Mouse (Mus musculus) heart, embryonic 12.5 days (tissue): Measurements from ENCODE around the gene Gale. TPM values are rescaled to one million over a fixed set of nuclear protein-coding genes. Genes with fewer than 3 reads are reported as not detected.
A peak's percentile ranks its signal among the peaks of the same experiment; 100 is the strongest.

Source experiments
- ATAC-seq: fragments of 200-750 bp; cut with Nextera tagmentation; 2 replicates; pipeline ENCODE4 v1.8.0; 2017; ENCODE audit warnings: moderate TSS enrichment, moderate library complexity; ENCODE audit not compliant: insufficient number of reproducible peaks, low FRiP score
- H3K27ac ChIP-seq: fragments of 300-500 bp; sonication (generic); 2 replicates; pipeline ENCODE4 v1.5.1; 2016; ENCODE audit warnings: mild to moderate bottlenecking, moderate library complexity; ENCODE audit not compliant: poor library complexity, severe bottlenecking
- H3K27me3 ChIP-seq: fragments of 300-500 bp; sonication (generic); replicated peaks from 2 replicates; pipeline ENCODE4 v1.6.1; 2016; ENCODE audit warnings: mild to moderate bottlenecking, moderate library complexity
- H3K36me3 ChIP-seq: fragments of 300-500 bp; sonication (generic); 2 replicates; pipeline ENCODE4 v1.6.1; 2016; ENCODE audit warnings: mild to moderate bottlenecking, moderate library complexity
- H3K4me1 ChIP-seq: fragments of 300-500 bp; sonication (generic); replicated peaks from 2 replicates; pipeline ENCODE4 v1.6.1; 2016; ENCODE audit warnings: mild to moderate bottlenecking
- H3K4me2 ChIP-seq: fragments of 300-500 bp; sonication (generic); 2 replicates; pipeline ENCODE4 v1.6.1; 2016; ENCODE audit warnings: mild to moderate bottlenecking, moderate library complexity
- H3K4me3 ChIP-seq: fragments of 300-500 bp; sonication (generic); 2 replicates; pipeline ENCODE4 v1.5.1; 2016; ENCODE audit warnings: mild to moderate bottlenecking
- H3K9ac ChIP-seq: fragments of 300-500 bp; sonication (generic); 2 replicates; pipeline ENCODE4 v1.6.1; 2016; ENCODE audit warnings: mild to moderate bottlenecking, moderate library complexity
- H3K9me3 ChIP-seq: fragments of 300-500 bp; sonication (generic); replicated peaks from 2 replicates; pipeline ENCODE4 v1.6.1; 2016; ENCODE audit warnings: mild to moderate bottlenecking, moderate library complexity
- WGBS: fragments of 180-500 bp; shearing (Covaris S2); methylation state at CpG from one replicate; pipeline ENCODE4 v1.1.7; 2016; 5-methylcytosine and 5-hydroxymethylcytosine counted together
- polyA plus RNA-seq: library from polyadenylated mRNA; unstranded; fragments of >200 nt; fragmentation: Nextera tagmentation; extraction: Ambion mirVana; gene quantifications from 2 replicates; pipeline ENCODE4 v1.2.1, GENCODE M21; 2016

Gene Gale
- polyA plus RNA-seq, 1 experiment from 2014 or later: 28.8 TPM

- Histone ChIP-seq H3K9me3 (peaks cover 10% of the 10 kb centered on the region; the same call in 1 of the 2 replicates), H3K27me3 (no peaks in the 10 kb centered on the region), H3K4me3 (no peak overlapping the region), H3K4me2 (no peak overlapping the region), H3K36me3 (peaks cover 77% of the 10 kb centered on the region), H3K27ac (no peak overlapping the region), H3K9ac (no peak overlapping the region), H3K4me1 (no peaks in the 10 kb centered on the region)
- 78% methylated on average over 9 of the region's 9 CpGs for WGBS
- no peak for ATAC-seq
Measured at GRCm38 (mm10) chr4:135955886-135956285, 7.6 kb upstream of the Gale start.

GRCm38 (mm10) chr4:135958354-135958753 is 5.2 kb upstream of the Gale start:
- no peak overlapping the region for H3K27ac ChIP-seq
- no peaks in the 10 kb centered on the region for H3K27me3 ChIP-seq
- no peak for ATAC-seq
- peaks cover 64% of the 10 kb centered on the region for H3K36me3 ChIP-seq
- H3K4me3 ChIP-seq: no peak overlapping the region
- H3K9me3 ChIP-seq: no peaks in the 10 kb centered on the region
- H3K4me2 ChIP-seq: no peak overlapping the region
- H3K4me1 ChIP-seq: peaks cover 3% of the 10 kb centered on the region; the same call in 1 of the 2 replicates
- no peak overlapping the region for H3K9ac ChIP-seq
- WGBS: 65% methylated on average over 8 of the region's 8 CpGs

- no peaks in the 10 kb centered on the region for H3K27me3 ChIP-seq
- no peak overlapping the region for H3K9ac ChIP-seq
- no peaks in the 10 kb centered on the region for H3K9me3 ChIP-seq
- H3K27ac ChIP-seq: no peak overlapping the region
- peaks cover 50% of the 10 kb centered on the region for H3K36me3 ChIP-seq
- peaks cover 17% of the 10 kb centered on the region for H3K4me1 ChIP-seq
- no peak for ATAC-seq
- no peak overlapping the region for H3K4me3 ChIP-seq
- 24% methylated on average over 5 of the region's 5 CpGs for WGBS
- no peak overlapping the region for H3K4me2 ChIP-seq
Measured at GRCm38 (mm10) chr4:135960717-135961116, 2.8 kb upstream of the Gale start.

GRCm38 (mm10) chr4:135961709-135962108 is 1.8 kb upstream of the Gale start:
- Histone ChIP-seq H3K4me2 (no peak overlapping the region), H3K9ac (no peak overlapping the region), H3K4me1 (peaks cover 17% of the 10 kb centered on the region), H3K36me3 (peaks cover 50% of the 10 kb centered on the region), H3K27ac (no peak overlapping the region), H3K27me3 (no peaks in the 10 kb centered on the region), H3K9me3 (no peaks in the 10 kb centered on the region), H3K4me3 (no peak overlapping the region)
- ATAC-seq: no peak
- WGBS: 87% methylated on average over 5 of the region's 5 CpGs

- Histone ChIP-seq H3K27ac (no peak overlapping the region), H3K4me3 (no peak overlapping the region), H3K9ac (no peak overlapping the region), H3K4me2 (no peak overlapping the region), H3K9me3 (no peaks in the 10 kb centered on the region), H3K4me1 (peaks cover 17% of the 10 kb centered on the region), H3K36me3 (peaks cover 53% of the 10 kb centered on the region), H3K27me3 (no peaks in the 10 kb centered on the region)
- WGBS: 82% methylated on average over 7 of the region's 7 CpGs
- ATAC-seq: no peak
Measured at GRCm38 (mm10) chr4:135962198-135962597, 1.3 kb upstream of the Gale start.

GRCm38 (mm10) chr4:135962946-135963345 is 581 bp upstream of the Gale start:
- peak overlapping the region; percentile 92 for H3K27ac ChIP-seq
- H3K4me1 ChIP-seq: peaks cover 17% of the 10 kb centered on the region
- H3K36me3 ChIP-seq: peaks cover 55% of the 10 kb centered on the region
- H3K4me3 ChIP-seq: peak overlapping the region; percentile 79
- WGBS: 6% methylated on average over 15 of the region's 15 CpGs
- peak; percentile 27; the same call in 1 of the 2 replicates for ATAC-seq
- no peaks in the 10 kb centered on the region for H3K9me3 ChIP-seq
- H3K9ac ChIP-seq: peak overlapping the region; percentile 81
- peak overlapping the region; percentile 97 for H3K4me2 ChIP-seq
- H3K27me3 ChIP-seq: no peaks in the 10 kb centered on the region

GRCm38 (mm10) chr4:135964426-135964825 is 899 bp downstream of the Gale start:
- no peaks in the 10 kb centered on the region for H3K9me3 ChIP-seq
- peak overlapping the region; percentile 82 for H3K9ac ChIP-seq
- peak overlapping the region; percentile 79 for H3K4me3 ChIP-seq
- 5% methylated on average over 12 of the region's 12 CpGs for WGBS
- peak overlapping the region; percentile 74; the same call in 1 of the 2 replicates for H3K27ac ChIP-seq
- H3K27me3 ChIP-seq: no peaks in the 10 kb centered on the region
- peaks cover 21% of the 10 kb centered on the region for H3K4me1 ChIP-seq
- ATAC-seq: no peak; the same call in 1 of the 2 replicates
- peaks cover 55% of the 10 kb centered on the region for H3K36me3 ChIP-seq
- H3K4me2 ChIP-seq: peak overlapping the region; percentile 97

GRCm38 (mm10) chr4:135965113-135965512 is 1.6 kb downstream of the Gale start:
- Histone ChIP-seq H3K36me3 (peaks cover 55% of the 10 kb centered on the region), H3K9ac (no peak overlapping the region), H3K4me2 (peak overlapping the region; percentile 97; the same call in 1 of the 2 replicates), H3K27me3 (no peaks in the 10 kb centered on the region), H3K4me1 (peaks cover 21% of the 10 kb centered on the region), H3K4me3 (no peak overlapping the region), H3K27ac (no peak overlapping the region), H3K9me3 (no peaks in the 10 kb centered on the region)
- 79% methylated on average over 9 of the region's 9 CpGs for WGBS
- no peak for ATAC-seq

- ATAC-seq: no peak
- H3K4me2 ChIP-seq: no peak overlapping the region
- peaks cover 59% of the 10 kb centered on the region for H3K36me3 ChIP-seq
- H3K4me1 ChIP-seq: peaks cover 24% of the 10 kb centered on the region
- no peaks in the 10 kb centered on the region for H3K9me3 ChIP-seq
- H3K9ac ChIP-seq: no peak overlapping the region
- H3K4me3 ChIP-seq: no peak overlapping the region
- no peak overlapping the region for H3K27ac ChIP-seq
- 91% methylated on average over 16 of the region's 16 CpGs for WGBS
- no peaks in the 10 kb centered on the region for H3K27me3 ChIP-seq
Measured at GRCm38 (mm10) chr4:135966283-135966682, 2.8 kb downstream of the Gale start.

- no peak overlapping the region for H3K9ac ChIP-seq
- WGBS: 89% methylated on average over 18 of the region's 18 CpGs
- ATAC-seq: no peak
- H3K9me3 ChIP-seq: no peaks in the 10 kb centered on the region
- H3K4me2 ChIP-seq: no peak overlapping the region
- H3K4me1 ChIP-seq: peaks cover 31% of the 10 kb centered on the region
- no peak overlapping the region for H3K27ac ChIP-seq
- H3K4me3 ChIP-seq: no peak overlapping the region
- H3K36me3 ChIP-seq: peaks cover 51% of the 10 kb centered on the region
- no peaks in the 10 kb centered on the region for H3K27me3 ChIP-seq
Measured at GRCm38 (mm10) chr4:135967086-135967760, 3.7 kb downstream of the Gale start.

GRCm38 (mm10) chr4:135968271-135968869 is 4.8 kb downstream of the Gale start:
- H3K9ac ChIP-seq: no peak overlapping the region
- no peaks in the 10 kb centered on the region for H3K27me3 ChIP-seq
- H3K27ac ChIP-seq: no peak overlapping the region
- H3K36me3 ChIP-seq: peaks cover 50% of the 10 kb centered on the region
- H3K4me1 ChIP-seq: peaks cover 34% of the 10 kb centered on the region
- no peaks in the 10 kb centered on the region for H3K9me3 ChIP-seq
- ATAC-seq: no peak
- H3K4me2 ChIP-seq: no peak overlapping the region
- WGBS: 70% methylated on average over 19 of the region's 19 CpGs
- H3K4me3 ChIP-seq: no peak overlapping the region
